In the genomic region with DNA sequence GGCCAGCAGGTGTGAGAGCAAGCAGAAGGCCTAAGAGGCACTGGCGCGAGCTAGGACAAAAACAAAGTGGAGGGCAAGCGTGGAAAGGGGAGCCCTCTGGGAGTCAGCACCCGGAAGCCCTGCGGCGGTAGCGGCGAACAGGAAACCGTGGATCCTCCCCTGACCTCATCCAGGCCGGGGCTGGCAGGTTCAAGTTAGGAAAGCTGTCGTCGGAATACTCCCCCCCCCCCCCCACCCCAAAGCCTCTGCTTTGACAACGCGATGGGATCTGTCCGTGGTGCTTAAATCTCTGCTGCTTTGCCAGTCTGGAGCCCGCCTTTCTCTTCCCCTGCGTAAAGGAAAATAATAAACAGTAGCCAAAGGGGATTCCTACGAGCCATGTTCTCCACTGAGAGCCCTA, we compare ENCODE assay signal across 7 mouse cellular contexts. TPM values are rescaled to one million over a fixed set of nuclear protein-coding genes. Genes with fewer than 3 reads are reported as not detected.
A peak's percentile ranks its signal among the peaks of the same experiment; 100 is the strongest.
DNase-seq lines count a peak whose midpoint lies in the region; ATAC-seq and TF ChIP-seq lines count a peak whose summit lies in the region.

No protein-coding gene starts in this region.

- H3K4me2 ChIP-seq in forebrain, embryonic 12.5 days, result peak overlapping the region; percentile 44
- H3K4me2 ChIP-seq in intestine, postnatal 0 days (replicated peaks; ENCODE audit: low read depth), result 0 out of 2 replicates have a peak overlapping the region, but pooled peaks have one; percentile 17
- H3K4me2 ChIP-seq in midbrain, embryonic 16.5 days (ENCODE audit: low read length), result peak overlapping the region; percentile 92

- ATAC-seq in forebrain, embryonic 12.5 days (ENCODE audit: low FRiP score), result no peak
- ATAC-seq in intestine, postnatal 0 days, result no peak
- ATAC-seq in midbrain, embryonic 16.5 days, result no peak
- no peak for ATAC-seq in erythroid progenitor cell, adult 5-6 weeks (replicated peaks; ENCODE audit: low FRiP score, poor library complexity, severe bottlenecking)

- no peak for TF ChIP-seq POLR2A in ES-Bruce4 (IDR thresholded peaks at IDR 0.05; ENCODE audit: insufficient read depth, low read length)

- no peaks in the 10 kb centered on the region for H3K4me1 ChIP-seq in ES-Bruce4 (ENCODE audit: control insufficient read depth, insufficient read depth, low read length)
- peaks cover 34% of the 10 kb centered on the region for H3K4me1 ChIP-seq in forebrain, embryonic 12.5 days
- H3K4me1 ChIP-seq in intestine, postnatal 0 days (replicated peaks; ENCODE audit: control insufficient read depth, insufficient read depth, low read length), result no peaks in the 10 kb centered on the region
- H3K4me1 ChIP-seq in midbrain, embryonic 16.5 days (ENCODE audit: control insufficient read depth, insufficient read depth, low read length), result peaks cover 19% of the 10 kb centered on the region

- H3K27me3 ChIP-seq in ES-Bruce4 (ENCODE audit: control insufficient read depth, insufficient read depth, low read length, poor library complexity, severe bottlenecking), result peaks cover 34% of the 10 kb centered on the region
- H3K27me3 ChIP-seq in forebrain, embryonic 12.5 days, result peaks cover 86% of the 10 kb centered on the region
- H3K27me3 ChIP-seq in intestine, postnatal 0 days (replicated peaks; ENCODE audit: control insufficient read depth, insufficient read depth, low read length), result peaks cover 62% of the 10 kb centered on the region
- peaks cover 31% of the 10 kb centered on the region for H3K27me3 ChIP-seq in midbrain, embryonic 16.5 days (ENCODE audit: control insufficient read depth, insufficient read depth, low read depth, low read length)

- no peak overlapping the region for H3K27ac ChIP-seq in ES-Bruce4 (ENCODE audit: insufficient read depth, low read length)
- H3K27ac ChIP-seq in forebrain, embryonic 12.5 days, result no peak overlapping the region
- no peak overlapping the region for H3K27ac ChIP-seq in intestine, postnatal 0 days (ENCODE audit: low read depth, low read length)
- peak overlapping the region; percentile 38; the same call in 1 of the 2 replicates for H3K27ac ChIP-seq in midbrain, embryonic 16.5 days (ENCODE audit: low read length)

- no peak overlapping the region for H3K9ac ChIP-seq in ES-Bruce4 (ENCODE audit: low read depth, poor library complexity, severe bottlenecking)
- no peak overlapping the region for H3K9ac ChIP-seq in forebrain, embryonic 12.5 days
- H3K9ac ChIP-seq in intestine, postnatal 0 days (ENCODE audit: low read depth, low read length), result no peak overlapping the region
- peak overlapping the region; percentile 20; the same call in 1 of the 2 replicates for H3K9ac ChIP-seq in midbrain, embryonic 16.5 days (ENCODE audit: low read depth, low read length)

- no peaks in the 10 kb centered on the region for H3K9me3 ChIP-seq in ES-Bruce4 (replicated peaks; ENCODE audit: control insufficient read depth, insufficient read depth, low read length, poor library complexity, severe bottlenecking)
- H3K9me3 ChIP-seq in forebrain, embryonic 12.5 days, result no peaks in the 10 kb centered on the region
- no peaks in the 10 kb centered on the region for H3K9me3 ChIP-seq in intestine, postnatal 0 days (ENCODE audit: control insufficient read depth)
- no peaks in the 10 kb centered on the region for H3K9me3 ChIP-seq in midbrain, embryonic 16.5 days (replicated peaks; ENCODE audit: control insufficient read depth, low read length, poor library complexity, severe bottlenecking)

- H3K4me3 ChIP-seq in ES-Bruce4 (ENCODE audit: low read depth, low read length), result peak overlapping the region; percentile 32
- peak overlapping the region; percentile 19 for H3K4me3 ChIP-seq in forebrain, embryonic 12.5 days (replicated peaks)
- H3K4me3 ChIP-seq in intestine, postnatal 0 days (ENCODE audit: low read depth, low read length), result no peak overlapping the region
- H3K4me3 ChIP-seq in midbrain, embryonic 16.5 days (ENCODE audit: low read depth, low read length), result peak overlapping the region; percentile 52

- peak; percentile 83 for DNase-seq in NIH3T3 (ENCODE audit: low read depth)
- no peak for DNase-seq in frontal cortex, postnatal 10 days (ENCODE audit: low spot score in 2 of 2)

- no peaks in the 10 kb centered on the region for H3K36me3 ChIP-seq in ES-Bruce4 (ENCODE audit: control insufficient read depth, insufficient read depth, low read length, poor library complexity, severe bottlenecking)
- no peaks in the 10 kb centered on the region for H3K36me3 ChIP-seq in forebrain, embryonic 12.5 days (replicated peaks)
- H3K36me3 ChIP-seq in intestine, postnatal 0 days (ENCODE audit: control insufficient read depth, insufficient read depth), result no peaks in the 10 kb centered on the region
- H3K36me3 ChIP-seq in midbrain, embryonic 16.5 days (ENCODE audit: control insufficient read depth, insufficient read depth, low read length), result no peaks in the 10 kb centered on the region

- TF ChIP-seq CTCF in ES-Bruce4 (IDR thresholded peaks at IDR 0.05; ENCODE audit: low read depth, low read length), result no peak
- no peak for TF ChIP-seq CTCF in intestine, postnatal 0 days (IDR thresholded peaks at IDR 0.05; ENCODE audit: low read depth)

- no peak for TF ChIP-seq EP300 in ES-Bruce4 (IDR thresholded peaks at IDR 0.05; ENCODE audit: insufficient read depth, low read depth, low read length)

- WGBS in forebrain, embryonic 12.5 days, result 0% methylated on average over 18 of the region's 18 CpGs
- under 1% methylated on average over 18 of the region's 18 CpGs for WGBS in intestine, postnatal 0 days
- WGBS in midbrain, embryonic 16.5 days, result 0% methylated on average over 16 of the region's 18 CpGs

RNA-seq across cellular contexts. Expression of gene Pou4f2, which starts 1.7 kb away (rescaled TPM):
- polyA plus RNA-seq in ES-Bruce4 (2011; ENCODE audit: insufficient read depth, insufficient read length, low read depth, missing spikeins), result 0.41 TPM in 1 of 2 replicates, not detected in the other
- not detected in 2 replicates for polyA plus RNA-seq in forebrain, embryonic 12.5 days (2016; fragmentation: Nextera tagmentation; extraction: Ambion mirVana)
- not detected in 2 replicates for polyA plus RNA-seq in intestine, postnatal 0 days (2015; fragmentation: Nextera tagmentation; extraction: Ambion mirVana)
- polyA plus RNA-seq in midbrain, embryonic 16.5 days (2015; fragmentation: Nextera tagmentation; extraction: Ambion mirVana), result 15.3 and 24.7 TPM in 2 replicates
- not detected in 2 replicates for total RNA-seq in erythroid progenitor cell, adult 5-6 weeks (2015; ENCODE audit: low replicate concordance)
- total RNA-seq in erythroid progenitor cell, adult 5-6 weeks (2017; ENCODE audit: low replicate concordance), result not detected in 2 replicates

Comparison
In these comparisons a context has a peak if more than half of its experiments do, and no peak if none do; other contexts are left out.
1. H3K4me2 ChIP-seq: peak in every context shown above with its lines; median percentile 92 in midbrain, embryonic 16.5 days; 44 in forebrain, embryonic 12.5 days; 17 in intestine, postnatal 0 days.
2. RNA of gene Pou4f2, which starts 1.7 kb away (polyA plus RNA-seq): 15.3 to 24.7 TPM in midbrain, embryonic 16.5 days; 0.41 TPM in ES-Bruce4, not detected in forebrain, embryonic 12.5 days and not detected in intestine, postnatal 0 days; every median in the first group is over 10 times any median in the second.